Mouse (Mus musculus): Measurements from ENCODE around the gene Smpdl3b. TPM values are rescaled to one million over a fixed set of nuclear protein-coding genes. Genes with fewer than 3 reads are reported as not detected.

Gene Smpdl3b
- polyA plus RNA-seq, 1 experiment: 21.4 TPM

- H3K79me2 ChIP-seq (ENCODE audit: control insufficient read depth, insufficient read depth): no peaks in the 10 kb centered on the region
Measured at GRCm38 (mm10) chr4:132689634-132690033, 67.4 kb downstream of the Smpdl3b start.

More at GRCm38 (mm10) chr4:132689634-132690033, 67.4 kb downstream of the Smpdl3b start:
- TF ChIP-seq MYOG (IDR thresholded peaks at IDR 0.05; ENCODE audit: control insufficient read depth, extremely low read depth, insufficient read length): no peak
- no peak for TF ChIP-seq MYOD1 (IDR thresholded peaks at IDR 0.05; ENCODE audit: control insufficient read depth, insufficient read length, low read depth)
- no peak for TF ChIP-seq MAX (IDR thresholded peaks at IDR 0.05)
- no peak for TF ChIP-seq CEBPB (IDR thresholded peaks at IDR 0.05; ENCODE audit: low read depth)
- TF ChIP-seq USF1 (IDR thresholded peaks at IDR 0.05; ENCODE audit: low read depth): no peak
- no peak for TF ChIP-seq FOSL1 (IDR thresholded peaks at IDR 0.05; ENCODE audit: insufficient read depth, low read length, poor library complexity, severe bottlenecking)
- TF ChIP-seq CTCF (IDR thresholded peaks at IDR 0.05; ENCODE audit: control insufficient read depth, insufficient read depth, insufficient read length): no peak
- no peak overlapping the region for H3ac ChIP-seq (ENCODE audit: control insufficient read depth, insufficient read length, low read depth)
- H3K36me3 ChIP-seq (ENCODE audit: control insufficient read depth, insufficient read depth): peaks cover 42% of the 10 kb centered on the region
- H3K79me3 ChIP-seq (ENCODE audit: low read depth): no peaks in the 10 kb centered on the region
- H3K27me3 ChIP-seq (ENCODE audit: control insufficient read depth, insufficient read depth, insufficient read length): no peaks in the 10 kb centered on the region
- H3K4me3 ChIP-seq (ENCODE audit: insufficient read depth, poor library complexity, severe bottlenecking): no peak overlapping the region

Other genes starting within 250 kb of the Smpdl3b start
- gene Sesn2, start 246.8 kb downstream of the Smpdl3b start, polyA plus RNA-seq (2012; fragmentation: generic; extraction: Trizol): 21.5 TPM
- gene Atpif1, start 223.6 kb downstream of the Smpdl3b start, polyA plus RNA-seq (2012; fragmentation: generic; extraction: Trizol): 596 TPM
- gene Dnajc8, start 221.7 kb downstream of the Smpdl3b start, polyA plus RNA-seq (2012; fragmentation: generic; extraction: Trizol): 104 TPM
- 0.01 TPM for gene Ptafr, start 193.2 kb downstream of the Smpdl3b start, polyA plus RNA-seq (2012; fragmentation: generic; extraction: Trizol)
- 23.0 TPM for gene Eya3, start 118.3 kb downstream of the Smpdl3b start, polyA plus RNA-seq (2012; fragmentation: generic; extraction: Trizol)
- 4.7 TPM for gene Xkr8, start 24.7 kb downstream of the Smpdl3b start, polyA plus RNA-seq (2012; fragmentation: generic; extraction: Trizol)
- 63.9 TPM for gene Rpa2, start 11.1 kb upstream of the Smpdl3b start, polyA plus RNA-seq (2012; fragmentation: generic; extraction: Trizol)
- not detected for gene Themis2, start 39.1 kb upstream of the Smpdl3b start, polyA plus RNA-seq (2012; fragmentation: generic; extraction: Trizol)
- gene Ppp1r8, start 85.9 kb upstream of the Smpdl3b start, polyA plus RNA-seq (2012; fragmentation: generic; extraction: Trizol): 81.7 TPM
- gene Stx12, start 127.3 kb upstream of the Smpdl3b start, polyA plus RNA-seq (2012; fragmentation: generic; extraction: Trizol): 19.2 TPM
- 15.5 TPM for gene Fam76a, start 165.3 kb upstream of the Smpdl3b start, polyA plus RNA-seq (2012; fragmentation: generic; extraction: Trizol)
- 0.01 TPM for gene Fgr, start 216.8 kb upstream of the Smpdl3b start, polyA plus RNA-seq (2012; fragmentation: generic; extraction: Trizol)